Comparison of ENCODE assay signal across 8 mouse cellular contexts in genomic region chr2:30270134-30270533, GRCm38 (mm10). TPM values are rescaled to one million over a fixed set of nuclear protein-coding genes. Genes with fewer than 3 reads are reported as not detected.
A peak's percentile ranks its signal among the peaks of the same experiment; 100 is the strongest.
DNase-seq lines count a peak whose midpoint lies in the region; ATAC-seq lines count a peak whose summit lies in the region.

No protein-coding gene starts in this region.

- no peak overlapping the region for H3K4me3 ChIP-seq in forebrain, embryonic 10.5 days
- H3K4me3 ChIP-seq in forebrain, embryonic 12.5 days (replicated peaks), result no peak overlapping the region
- H3K4me3 ChIP-seq in lung, embryonic 16.5 days (ENCODE audit: low read length), result no peak overlapping the region

- no peak overlapping the region for H3K4me2 ChIP-seq in forebrain, embryonic 12.5 days
- H3K4me2 ChIP-seq in lung, embryonic 16.5 days (ENCODE audit: low read depth, low read length), result no peak overlapping the region

- no peak for ATAC-seq in forebrain, embryonic 12.5 days (ENCODE audit: low FRiP score)
- ATAC-seq in hematopoietic stem cell, adult 5-6 weeks (replicated peaks in 1 of 2; ENCODE audit: insufficient read depth in 1 of 2, low FRiP score in 2 of 2, low TSS enrichment in 1 of 2, low read depth in 1 of 2, poor library complexity in 2 of 2, severe bottlenecking in 2 of 2), result peak; percentile 89 to 93
- ATAC-seq in lung, embryonic 16.5 days (ENCODE audit: low read depth), result peak; percentile 83

- H3K9ac ChIP-seq in forebrain, embryonic 12.5 days, result no peak overlapping the region
- no peak overlapping the region for H3K9ac ChIP-seq in lung, embryonic 16.5 days (ENCODE audit: low read length)

- WGBS in forebrain, embryonic 10.5 days, result 68% methylated on average over 1 of the region's 1 CpGs
- 63% methylated on average over 1 of the region's 1 CpGs for WGBS in forebrain, embryonic 12.5 days
- WGBS in lung, embryonic 16.5 days, result 18% methylated on average over 1 of the region's 1 CpGs

- no peaks in the 10 kb centered on the region for H3K27me3 ChIP-seq in forebrain, embryonic 10.5 days (ENCODE audit: poor library complexity, severe bottlenecking)
- no peaks in the 10 kb centered on the region for H3K27me3 ChIP-seq in forebrain, embryonic 12.5 days
- H3K27me3 ChIP-seq in lung, embryonic 16.5 days (ENCODE audit: control insufficient read depth, insufficient read depth, low read depth, low read length), result no peaks in the 10 kb centered on the region

- peak; percentile 51 for DNase-seq in forebrain, embryonic 10.5 days (ENCODE audit: extremely low spot score, low spot score)
- peak; percentile 79 to 85 for DNase-seq in cerebellum, adult 18-20 months
- DNase-seq in forelimb bud, embryonic 11.5 days (ENCODE audit: low read depth, low spot score), result peak; percentile 68
- DNase-seq in layer of hippocampus, adult 8-10 months (ENCODE audit: low spot score in 2 of 2), result peak; percentile 63 to 69
- DNase-seq in retina, postnatal 1 day, result peak; percentile 79

- peaks cover 22% of the 10 kb centered on the region for H3K4me1 ChIP-seq in forebrain, embryonic 10.5 days
- H3K4me1 ChIP-seq in forebrain, embryonic 12.5 days, result peaks cover 19% of the 10 kb centered on the region
- peaks cover 23% of the 10 kb centered on the region for H3K4me1 ChIP-seq in lung, embryonic 16.5 days (replicated peaks; ENCODE audit: control insufficient read depth, insufficient read depth, low read length)

- H3K27ac ChIP-seq in forebrain, embryonic 10.5 days, result no peak overlapping the region
- H3K27ac ChIP-seq in forebrain, embryonic 12.5 days, result no peak overlapping the region
- H3K27ac ChIP-seq in lung, embryonic 16.5 days (ENCODE audit: low read length), result peak overlapping the region; percentile 54; the same call in 1 of the 2 replicates

- peaks cover 6% of the 10 kb centered on the region for H3K36me3 ChIP-seq in forebrain, embryonic 10.5 days (replicated peaks)
- H3K36me3 ChIP-seq in forebrain, embryonic 12.5 days (replicated peaks), result peaks cover 9% of the 10 kb centered on the region
- no peaks in the 10 kb centered on the region for H3K36me3 ChIP-seq in lung, embryonic 16.5 days (ENCODE audit: control insufficient read depth, insufficient read depth, low read length)

- H3K9me3 ChIP-seq in forebrain, embryonic 10.5 days, result no peaks in the 10 kb centered on the region
- H3K9me3 ChIP-seq in forebrain, embryonic 12.5 days, result no peaks in the 10 kb centered on the region
- H3K9me3 ChIP-seq in lung, embryonic 16.5 days (ENCODE audit: control insufficient read depth, low read length), result no peaks in the 10 kb centered on the region

RNA-seq across cellular contexts. Expression of gene Phyhd1, which starts 4.1 kb away (rescaled TPM):
- polyA plus RNA-seq in forebrain, embryonic 10.5 days (2016; fragmentation: Nextera tagmentation; extraction: Ambion mirVana), result 2.7 and 3.4 TPM in 2 replicates
- 5.0 and 5.4 TPM in 2 replicates for polyA plus RNA-seq in forebrain, embryonic 12.5 days (2016; fragmentation: Nextera tagmentation; extraction: Ambion mirVana)
- total RNA-seq in hematopoietic stem cell, adult 5-6 weeks (2017), result 1.2 and 2.1 TPM in 2 replicates
- 10 to 100 TPM; 19.3 to 33.3 (median 24.4) TPM for total RNA-seq in layer of hippocampus, adult 8-10 months (2022)
- 7.4 and 8.2 TPM in 2 replicates for polyA plus RNA-seq in lung, embryonic 16.5 days (2015; fragmentation: Nextera tagmentation; extraction: Ambion mirVana)

RNA-seq across cellular contexts. Expression of gene Gm28038, which starts 10.7 kb away (rescaled TPM):
- not detected in 2 replicates for polyA plus RNA-seq in forebrain, embryonic 10.5 days (2016; fragmentation: Nextera tagmentation; extraction: Ambion mirVana)
- not detected in 2 replicates for polyA plus RNA-seq in forebrain, embryonic 12.5 days (2016; fragmentation: Nextera tagmentation; extraction: Ambion mirVana)
- not detected in 2 replicates for total RNA-seq in hematopoietic stem cell, adult 5-6 weeks (2017)
- total RNA-seq in layer of hippocampus, adult 8-10 months (2022), result not detected
- not detected in 2 replicates for polyA plus RNA-seq in lung, embryonic 16.5 days (2015; fragmentation: Nextera tagmentation; extraction: Ambion mirVana)

RNA-seq across cellular contexts. Expression of gene Dolk, which starts 16.0 kb away (rescaled TPM):
- 26.0 and 26.5 TPM in 2 replicates for polyA plus RNA-seq in forebrain, embryonic 10.5 days (2016; fragmentation: Nextera tagmentation; extraction: Ambion mirVana)
- 25.4 and 25.6 TPM in 2 replicates for polyA plus RNA-seq in forebrain, embryonic 12.5 days (2016; fragmentation: Nextera tagmentation; extraction: Ambion mirVana)
- total RNA-seq in hematopoietic stem cell, adult 5-6 weeks (2017), result 8.8 and 9.9 TPM in 2 replicates
- 10 to 100 TPM; 20.4 to 24.6 (median 23.6) TPM for total RNA-seq in layer of hippocampus, adult 8-10 months (2022)
- 30.3 and 31.4 TPM in 2 replicates for polyA plus RNA-seq in lung, embryonic 16.5 days (2015; fragmentation: Nextera tagmentation; extraction: Ambion mirVana)

RNA-seq across cellular contexts. Expression of gene Nup188, which starts 16.1 kb away (rescaled TPM):
- polyA plus RNA-seq in forebrain, embryonic 10.5 days (2016; fragmentation: Nextera tagmentation; extraction: Ambion mirVana), result 65.2 and 72.8 TPM in 2 replicates
- 42.3 and 47.0 TPM in 2 replicates for polyA plus RNA-seq in forebrain, embryonic 12.5 days (2016; fragmentation: Nextera tagmentation; extraction: Ambion mirVana)
- total RNA-seq in hematopoietic stem cell, adult 5-6 weeks (2017), result 18.9 and 25.4 TPM in 2 replicates
- total RNA-seq in layer of hippocampus, adult 8-10 months (2022), result 10 to 100 TPM; 18.6 to 22.4 (median 20.6) TPM
- polyA plus RNA-seq in lung, embryonic 16.5 days (2015; fragmentation: Nextera tagmentation; extraction: Ambion mirVana), result 30.5 and 33.6 TPM in 2 replicates

RNA-seq across cellular contexts. Expression of gene Gm28035, which starts 29.8 kb away (rescaled TPM):
- polyA plus RNA-seq in forebrain, embryonic 10.5 days (2016; fragmentation: Nextera tagmentation; extraction: Ambion mirVana), result 0.09 and 0.16 TPM in 2 replicates
- polyA plus RNA-seq in forebrain, embryonic 12.5 days (2016; fragmentation: Nextera tagmentation; extraction: Ambion mirVana), result 0.29 and 0.64 TPM in 2 replicates
- total RNA-seq in hematopoietic stem cell, adult 5-6 weeks (2017), result 1.4 TPM in 1 of 2 replicates, not detected in the other
- total RNA-seq in layer of hippocampus, adult 8-10 months (2022), result 10 to 100 TPM in 2 of 4 experiments, 1 to 10 TPM in 2; 6.7 to 11.6 (median 9.9) TPM
- polyA plus RNA-seq in lung, embryonic 16.5 days (2015; fragmentation: Nextera tagmentation; extraction: Ambion mirVana), result 0.16 and 0.18 TPM in 2 replicates
